Mouse (Mus musculus) heart, adult 2 months (tissue): ENCODE results near the gene Olfr117.

Source experiments
- CTCF ChIP-seq: fragments of 200-600 bp; IDR thresholded peaks from 2 replicates; pipeline ENCODE4 v1.8.1; 2022; ENCODE audit warnings: antibody characterized with exemption, mild to moderate bottlenecking, moderate library complexity
- POLR2A ChIP-seq: fragments of 200-500 bp; IDR thresholded peaks from 2 replicates; pipeline ENCODE4 v1.6.1; 2011; ENCODE audit warnings: mild to moderate bottlenecking, low read depth, low read length, control low read depth; ENCODE audit not compliant: insufficient read depth

DNA sequence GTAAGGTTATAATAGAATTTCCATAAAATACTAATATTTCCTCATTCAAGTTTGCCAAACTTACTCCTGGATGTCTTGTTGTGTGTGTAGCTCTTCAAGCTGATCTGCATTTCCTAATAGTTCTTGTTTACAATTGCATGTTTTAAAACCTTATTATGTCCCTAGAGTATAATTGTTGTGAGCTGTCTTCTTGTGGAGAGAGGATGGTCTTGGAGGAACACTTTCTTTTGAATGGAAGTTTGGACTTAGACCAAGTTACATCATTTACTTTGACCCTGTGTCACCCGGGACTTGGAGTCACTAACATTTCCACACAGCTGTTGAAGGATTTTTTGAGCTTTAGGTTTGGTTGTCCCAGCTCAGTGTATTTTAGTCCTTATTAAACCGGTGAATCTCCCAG lies 36.6 kb downstream of the Olfr117 start, which contains the start of the genes Olfr115 and Olfr116:
- TF ChIP-seq CTCF (no peak), POLR2A (no peak)
